Mouse (Mus musculus) intestine, embryonic 15.5 days (tissue): ENCODE results near the gene Bpifa1. TPM values are rescaled to one million over a fixed set of nuclear protein-coding genes. Genes with fewer than 3 reads are reported as not detected.
"Not testable (repeated sequence)": the region's sequence is repeated elsewhere in the genome, so short reads cannot be mapped to it uniquely, and the experiment has no call there.

Experiments
- ATAC-seq: fragments of 200-750 bp; cut with Nextera tagmentation; 2 replicates; pipeline ENCODE4 v1.8.0; 2017; ENCODE audit warnings: moderate TSS enrichment, moderate library complexity
- H3K27ac ChIP-seq: fragments of 300-500 bp; sonication (generic); 2 replicates; pipeline ENCODE4 v1.5.1; 2015; ENCODE audit warnings: mild to moderate bottlenecking, inconsistent platforms
- H3K27me3 ChIP-seq: fragments of 300-500 bp; sonication (generic); replicated peaks from 2 replicates; pipeline ENCODE4 v1.6.1; 2015; ENCODE audit warnings: inconsistent platforms
- H3K36me3 ChIP-seq: fragments of 300-500 bp; sonication (generic); 2 replicates; pipeline ENCODE4 v1.6.1; 2015; ENCODE audit warnings: inconsistent platforms
- H3K4me1 ChIP-seq: fragments of 300-500 bp; sonication (generic); replicated peaks from 2 replicates; pipeline ENCODE4 v1.6.1; 2015; ENCODE audit warnings: inconsistent platforms
- H3K4me2 ChIP-seq: fragments of 300-500 bp; sonication (generic); replicated peaks from 2 replicates; pipeline ENCODE4 v1.6.1; 2015; ENCODE audit warnings: mild to moderate bottlenecking, inconsistent platforms
- H3K4me3 ChIP-seq: fragments of 300-500 bp; sonication (generic); replicated peaks from 2 replicates; pipeline ENCODE4 v1.5.1; 2015; ENCODE audit warnings: inconsistent platforms
- H3K9ac ChIP-seq: fragments of 300-500 bp; sonication (generic); 2 replicates; pipeline ENCODE4 v1.6.1; 2015; ENCODE audit warnings: inconsistent platforms
- H3K9me3 ChIP-seq: fragments of 300-500 bp; sonication (generic); 2 replicates; pipeline ENCODE4 v1.6.1; 2016; ENCODE audit warnings: inconsistent platforms
- WGBS: fragments of 180-500 bp; shearing (Covaris S2); methylation state at CpG from one replicate; pipeline ENCODE4 v1.1.7; 2015; 5-methylcytosine and 5-hydroxymethylcytosine counted together
- polyA plus RNA-seq: library from polyadenylated mRNA; unstranded; fragments of >200 nt; fragmentation: Nextera tagmentation; extraction: Ambion mirVana; gene quantifications from 2 replicates; pipeline ENCODE4 v1.2.1, GENCODE M21; 2015

Bpifa1 gene
- polyA plus RNA-seq, 1 experiment from 2014 or later: not detected

- H3K27ac ChIP-seq, H3K9me3 ChIP-seq, H3K4me1 ChIP-seq, H3K4me2 ChIP-seq, ATAC-seq, H3K9ac ChIP-seq, H3K36me3 ChIP-seq, H3K27me3 ChIP-seq, H3K4me3 ChIP-seq: not testable (repeated sequence)
- WGBS: 70% methylated on average over 4 of the region's 4 CpGs
These were observed 40.4 kb downstream of the Bpifa1 start for GRCm38 (mm10) chr2:154183061-154183460.

- Histone ChIP-seq H3K36me3 (no peaks in the 10 kb centered on the region), H3K4me3 (no peak overlapping the region), H3K4me1 (no peaks in the 10 kb centered on the region), H3K27ac (no peak overlapping the region), H3K4me2 (no peak overlapping the region), H3K9me3 (no peaks in the 10 kb centered on the region), H3K9ac (no peak overlapping the region), H3K27me3 (no peaks in the 10 kb centered on the region)
- ATAC-seq: no peak
- 83% methylated on average over 6 of the region's 6 CpGs for WGBS
These were observed 42.6 kb downstream of the Bpifa1 start for GRCm38 (mm10) chr2:154185319-154185718.

- ATAC-seq: no peak
- no peaks in the 10 kb centered on the region for H3K9me3 ChIP-seq
- H3K27ac ChIP-seq: no peak overlapping the region
- WGBS: 68% methylated on average over 3 of the region's 3 CpGs
- no peak overlapping the region for H3K4me3 ChIP-seq
- H3K4me1 ChIP-seq: no peaks in the 10 kb centered on the region
- no peak overlapping the region for H3K9ac ChIP-seq
- H3K4me2 ChIP-seq: no peak overlapping the region
- no peaks in the 10 kb centered on the region for H3K36me3 ChIP-seq
- no peaks in the 10 kb centered on the region for H3K27me3 ChIP-seq
These were observed 43.1 kb downstream of the Bpifa1 start for GRCm38 (mm10) chr2:154185748-154186147.

GRCm38 (mm10) chr2:154187468-154187867 is 44.8 kb downstream of the Bpifa1 start:
- H3K4me3 ChIP-seq: no peak overlapping the region
- no peaks in the 10 kb centered on the region for H3K27me3 ChIP-seq
- no peak overlapping the region for H3K9ac ChIP-seq
- WGBS: 37% methylated on average over 5 of the region's 5 CpGs
- no peaks in the 10 kb centered on the region for H3K4me1 ChIP-seq
- H3K27ac ChIP-seq: no peak overlapping the region
- H3K9me3 ChIP-seq: no peaks in the 10 kb centered on the region
- no peak overlapping the region for H3K4me2 ChIP-seq
- no peak for ATAC-seq
- H3K36me3 ChIP-seq: no peaks in the 10 kb centered on the region

- no peak for ATAC-seq
These were observed 47.3 kb downstream of the Bpifa1 start for GRCm38 (mm10) chr2:154189877-154190434.

GRCm38 (mm10) chr2:154190546-154191258 is 48.0 kb downstream of the Bpifa1 start, which contains the start of gene Bpifb1:
Bpifb1 (plus strand) TSS chr2:154190818.
- Histone ChIP-seq H3K4me2 (no peak within 1 kb of the TSS), H3K4me1 (no peaks in the 10 kb centered on the region), H3K9me3 (no peaks in the 10 kb centered on the region), H3K27ac (no peak within 1 kb of the TSS), H3K9ac (no peak within 1 kb of the TSS), H3K4me3 (no peak within 1 kb of the TSS), H3K36me3 (no peaks in the 10 kb centered on the region), H3K27me3 (no peaks in the 10 kb centered on the region)
- no peak for ATAC-seq
- WGBS: 83% methylated on average over 11 of the region's 11 CpGs

More at GRCm38 (mm10) chr2:154189877-154190434, 47.3 kb downstream of the Bpifa1 start:
- H3K4me2 ChIP-seq: no peak overlapping the region
- no peak overlapping the region for H3K9ac ChIP-seq
- no peaks in the 10 kb centered on the region for H3K4me1 ChIP-seq
- no peaks in the 10 kb centered on the region for H3K36me3 ChIP-seq
- H3K27ac ChIP-seq: no peak overlapping the region
- H3K9me3 ChIP-seq: no peaks in the 10 kb centered on the region
- H3K4me3 ChIP-seq: no peak overlapping the region
- H3K27me3 ChIP-seq: no peaks in the 10 kb centered on the region
- WGBS: 72% methylated on average over 7 of the region's 7 CpGs

- Histone ChIP-seq H3K9me3 (no peaks in the 10 kb centered on the region), H3K4me3 (no peak overlapping the region), H3K36me3 (no peaks in the 10 kb centered on the region), H3K4me2 (no peak overlapping the region), H3K27me3 (no peaks in the 10 kb centered on the region), H3K9ac (no peak overlapping the region), H3K27ac (no peak overlapping the region), H3K4me1 (no peaks in the 10 kb centered on the region)
- 76% methylated on average over 2 of the region's 2 CpGs for WGBS
- no peak for ATAC-seq
These were observed 49.5 kb downstream of the Bpifa1 start for GRCm38 (mm10) chr2:154192141-154192540.

GRCm38 (mm10) chr2:154193071-154193470 is 50.4 kb downstream of the Bpifa1 start:
- no peaks in the 10 kb centered on the region for H3K36me3 ChIP-seq
- H3K9me3 ChIP-seq: no peaks in the 10 kb centered on the region
- H3K4me2 ChIP-seq: no peak overlapping the region
- no peak for ATAC-seq
- WGBS: 87% methylated on average over 4 of the region's 4 CpGs
- H3K27ac ChIP-seq: no peak overlapping the region
- H3K9ac ChIP-seq: no peak overlapping the region
- H3K27me3 ChIP-seq: no peaks in the 10 kb centered on the region
- H3K4me1 ChIP-seq: no peaks in the 10 kb centered on the region
- H3K4me3 ChIP-seq: no peak overlapping the region

- Histone ChIP-seq H3K4me2 (no peak overlapping the region), H3K9ac (no peak overlapping the region), H3K36me3 (no peaks in the 10 kb centered on the region), H3K9me3 (no peaks in the 10 kb centered on the region), H3K27me3 (no peaks in the 10 kb centered on the region), H3K27ac (no peak overlapping the region), H3K4me1 (no peaks in the 10 kb centered on the region), H3K4me3 (no peak overlapping the region)
- no peak for ATAC-seq
- WGBS: 71% methylated on average over 5 of the region's 5 CpGs
These were observed 51.4 kb downstream of the Bpifa1 start for GRCm38 (mm10) chr2:154193994-154194504.

- WGBS: 91% methylated on average over 9 of the region's 9 CpGs
- ATAC-seq: no peak
- Histone ChIP-seq H3K4me3 (no peak overlapping the region), H3K36me3 (no peaks in the 10 kb centered on the region), H3K9ac (no peak overlapping the region), H3K4me1 (no peaks in the 10 kb centered on the region), H3K27ac (no peak overlapping the region), H3K4me2 (no peak overlapping the region), H3K9me3 (no peaks in the 10 kb centered on the region), H3K27me3 (no peaks in the 10 kb centered on the region)
These were observed 54.4 kb downstream of the Bpifa1 start for GRCm38 (mm10) chr2:154197036-154197435.
